Mouse (Mus musculus) testis, adult 2 months (tissue): ENCODE measurements at regions not wholly inside any gene's neighbourhood (a gene's known extent, or its start where the extent isn't known, plus 50 kb on each side); places are given as distances from the start of the nearest gene placed in this dataset.

ENCODE experiments used
- CTCF ChIP-seq: fragments of 200-500 bp; IDR thresholded peaks from 2 replicates; pipeline ENCODE4 v1.5.1; 2012; ENCODE audit warnings: low read depth, mild to moderate bottlenecking, inconsistent platforms, low read length, moderate library complexity; ENCODE audit not compliant: control insufficient read depth, insufficient read depth, insufficient replicate concordance
- POLR2A ChIP-seq: fragments of 200-500 bp; IDR thresholded peaks from 2 replicates; pipeline ENCODE4 v1.6.1; 2012; ENCODE audit warnings: low read depth, mild to moderate bottlenecking, inconsistent platforms, low read length, moderate library complexity; ENCODE audit not compliant: control insufficient read depth

- no peak for TF ChIP-seq POLR2A
- no peak for TF ChIP-seq CTCF
Observed at GRCm38 (mm10) chr16:42677211-42677610, 198.5 kb upstream of the Zbtb20 start.
